Mouse (Mus musculus): ENCODE measurements around the gene Kin.

DNA sequence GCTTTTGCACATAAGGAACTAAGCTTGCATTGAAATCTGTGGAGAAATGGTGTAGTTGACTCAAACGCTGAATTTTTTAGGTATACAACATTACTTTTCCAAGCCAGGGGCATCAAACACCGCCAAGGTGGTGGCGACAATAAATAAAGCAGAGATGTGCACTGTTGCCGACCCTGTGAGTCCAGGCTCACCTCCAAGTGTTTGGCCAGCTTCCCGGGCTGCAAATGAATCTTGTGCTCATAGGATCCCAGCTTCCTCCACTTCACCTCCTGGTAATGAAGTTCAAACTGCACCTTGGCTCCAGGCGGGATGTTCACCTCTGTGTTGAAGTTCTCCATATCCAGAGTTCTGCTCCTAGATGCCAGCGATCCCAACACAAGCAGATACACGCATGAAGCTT is 38.9 kb downstream of the Kin start:
- TF ChIP-seq CTCF (IDR thresholded peaks at IDR 0.05; ENCODE audit: low read depth, low read length) (no peak), POLR2A (IDR thresholded peaks at IDR 0.05; ENCODE audit: extremely low read depth, insufficient read depth, low read length) (no peak)

Data from liver, adult 2 months (tissue).